Mouse (Mus musculus): ENCODE measurements around the gene Bmx. TPM values are rescaled to one million over a fixed set of nuclear protein-coding genes. Genes with fewer than 3 reads are reported as not detected.

Gene Bmx
- polyA plus RNA-seq, 1 experiment from 2014 or later: 0.24 TPM

DNA sequence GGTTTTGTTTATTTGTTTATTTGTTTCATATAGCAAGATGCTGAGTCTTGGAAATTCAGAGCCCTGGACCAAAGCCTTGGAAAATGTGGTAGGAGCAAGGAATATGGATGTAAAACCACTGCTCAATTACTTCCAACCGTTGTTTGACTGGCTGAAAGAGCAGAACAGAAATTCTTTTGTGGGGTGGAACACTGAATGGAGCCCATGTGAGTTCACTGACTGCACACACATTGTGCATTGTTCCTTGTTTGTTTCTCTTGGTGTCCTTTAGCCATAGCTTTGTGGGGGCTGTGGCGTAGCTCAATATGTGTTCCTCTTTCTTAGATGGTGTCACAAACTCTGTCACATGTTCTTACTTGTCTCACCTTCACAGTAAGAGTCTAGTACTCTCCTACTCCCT, 82.2 kb downstream of the Bmx start:
- Histone ChIP-seq H3K4me1 (replicated peaks) (no peaks in the 10 kb centered on the region), H3K4me3 (replicated peaks) (no peak overlapping the region), H3K27ac (no peak overlapping the region), H3K9ac (replicated peaks) (no peak overlapping the region), H3K9me3 (no peaks in the 10 kb centered on the region), H3K27me3 (peaks cover 18% of the 10 kb centered on the region), H3K36me3 (no peaks in the 10 kb centered on the region), H3K4me2 (no peak overlapping the region)
- 82% methylated on average over 2 of the region's 2 CpGs for WGBS
- no peak for ATAC-seq (ENCODE audit: insufficient number of reproducible peaks, insufficient read depth, low FRiP score, low TSS enrichment, low read depth)

DNA sequence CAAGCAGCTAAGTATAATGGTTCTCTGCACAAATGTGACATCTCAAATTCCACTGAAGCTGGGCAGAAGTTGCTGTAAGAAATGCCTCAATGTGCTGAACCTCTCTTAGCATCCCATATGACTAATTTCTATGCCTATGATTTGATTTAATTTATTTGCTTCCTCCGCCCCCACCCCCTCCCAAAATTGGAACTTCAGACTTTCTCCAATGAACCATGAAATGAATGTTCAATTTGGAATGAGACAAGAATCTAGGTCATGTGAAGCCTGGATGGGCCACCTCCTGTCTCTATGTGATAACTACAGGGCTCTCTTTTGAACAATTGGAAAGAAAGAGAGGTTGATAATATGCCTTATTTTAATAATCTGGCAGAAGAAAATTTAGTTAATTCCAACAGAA, 82.7 kb downstream of the Bmx start:
- Histone ChIP-seq H3K9me3 (no peaks in the 10 kb centered on the region), H3K4me2 (no peak overlapping the region), H3K4me3 (replicated peaks) (no peak overlapping the region), H3K4me1 (replicated peaks) (no peaks in the 10 kb centered on the region), H3K36me3 (no peaks in the 10 kb centered on the region), H3K27me3 (peaks cover 18% of the 10 kb centered on the region), H3K27ac (no peak overlapping the region), H3K9ac (replicated peaks) (no peak overlapping the region)
- 93% methylated on average over 1 of the region's 1 CpGs for WGBS
- no peak for ATAC-seq (ENCODE audit: insufficient number of reproducible peaks, insufficient read depth, low FRiP score, low TSS enrichment, low read depth)

DNA sequence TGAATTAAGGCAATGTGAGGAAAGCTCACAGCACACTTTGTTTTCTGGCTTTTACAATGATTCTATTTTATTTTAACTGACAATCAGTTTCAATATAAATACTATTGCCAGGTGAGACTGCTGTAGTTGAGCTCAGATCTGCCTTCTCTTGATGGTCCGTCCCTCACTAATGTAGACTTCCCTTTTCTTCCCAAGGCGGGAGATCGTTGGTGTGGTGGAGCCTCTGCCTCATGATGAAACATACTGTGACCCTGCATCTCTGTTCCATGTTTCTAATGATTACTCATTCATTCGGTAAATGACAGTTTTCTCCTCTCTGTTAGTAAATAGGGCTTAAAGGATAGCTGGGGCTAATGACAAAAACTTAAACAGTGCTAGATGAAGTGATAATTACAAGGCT, 84.1 kb downstream of the Bmx start:
- H3K4me1 ChIP-seq (replicated peaks): no peaks in the 10 kb centered on the region
- no peak overlapping the region for H3K4me3 ChIP-seq (replicated peaks)
- no peak for ATAC-seq (ENCODE audit: insufficient number of reproducible peaks, insufficient read depth, low FRiP score, low TSS enrichment, low read depth)
- 89% methylated on average over 4 of the region's 4 CpGs for WGBS
- no peaks in the 10 kb centered on the region for H3K9me3 ChIP-seq
- no peak overlapping the region for H3K27ac ChIP-seq
- H3K4me2 ChIP-seq: no peak overlapping the region
- H3K9ac ChIP-seq (replicated peaks): no peak overlapping the region
- no peaks in the 10 kb centered on the region for H3K36me3 ChIP-seq
- H3K27me3 ChIP-seq: peaks cover 18% of the 10 kb centered on the region

DNA sequence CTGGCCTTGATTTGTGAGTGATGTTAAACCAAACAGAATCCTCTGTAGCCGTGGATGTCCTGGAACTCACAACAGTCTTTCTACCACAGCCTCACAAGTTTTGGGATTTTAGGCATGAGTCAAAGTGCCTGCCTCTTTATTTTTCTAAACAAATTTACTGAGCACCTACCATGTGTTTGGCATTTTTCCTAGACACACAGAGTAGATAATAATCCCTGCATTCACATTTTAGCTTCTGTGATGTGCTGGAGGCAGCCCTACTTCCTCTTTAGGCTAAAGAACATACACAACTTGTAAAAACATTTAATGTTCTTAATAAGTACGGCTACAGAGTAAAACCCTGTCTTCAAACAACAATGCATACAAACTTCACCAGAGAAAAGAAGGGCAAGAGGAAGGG, 87.0 kb downstream of the Bmx start:
- no peaks in the 10 kb centered on the region for H3K9me3 ChIP-seq
- no peak for ATAC-seq (ENCODE audit: insufficient number of reproducible peaks, insufficient read depth, low FRiP score, low TSS enrichment, low read depth)
- H3K27ac ChIP-seq: no peak overlapping the region
- H3K4me3 ChIP-seq (replicated peaks): no peak overlapping the region
- WGBS: 75% methylated on average over 2 of the region's 2 CpGs
- H3K36me3 ChIP-seq: no peaks in the 10 kb centered on the region
- no peak overlapping the region for H3K9ac ChIP-seq (replicated peaks)
- H3K27me3 ChIP-seq: peaks cover 27% of the 10 kb centered on the region
- no peaks in the 10 kb centered on the region for H3K4me1 ChIP-seq (replicated peaks)
- no peak overlapping the region for H3K4me2 ChIP-seq

DNA sequence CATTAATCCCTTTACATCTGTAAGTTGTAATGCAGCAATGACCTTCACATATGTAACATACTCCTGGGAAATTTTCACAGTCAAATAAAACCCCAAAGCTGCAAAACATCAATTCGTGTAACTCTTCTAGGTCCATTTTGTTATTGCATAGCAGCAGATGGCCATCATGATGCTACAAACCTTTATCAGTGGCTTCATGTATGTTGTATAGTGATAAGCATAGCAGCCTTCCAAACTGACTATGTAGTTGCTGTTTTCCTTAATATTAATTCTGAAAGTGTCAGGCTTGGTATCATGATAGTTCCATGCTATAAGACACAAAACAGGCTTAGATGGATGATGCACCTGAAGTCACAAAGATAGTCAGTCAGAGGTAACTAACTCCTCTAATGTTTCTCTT, 93.3 kb downstream of the Bmx start:
- H3K9ac ChIP-seq (replicated peaks): no peak overlapping the region
- H3K36me3 ChIP-seq: no peaks in the 10 kb centered on the region
- H3K4me1 ChIP-seq (replicated peaks): no peaks in the 10 kb centered on the region
- H3K4me2 ChIP-seq: no peak overlapping the region
- ATAC-seq (ENCODE audit: insufficient number of reproducible peaks, insufficient read depth, low FRiP score, low TSS enrichment, low read depth): no peak
- WGBS: 65% methylated on average over 1 of the region's 1 CpGs
- H3K27me3 ChIP-seq: peaks cover 15% of the 10 kb centered on the region
- no peak overlapping the region for H3K27ac ChIP-seq
- H3K9me3 ChIP-seq: no peaks in the 10 kb centered on the region
- H3K4me3 ChIP-seq (replicated peaks): no peak overlapping the region

DNA sequence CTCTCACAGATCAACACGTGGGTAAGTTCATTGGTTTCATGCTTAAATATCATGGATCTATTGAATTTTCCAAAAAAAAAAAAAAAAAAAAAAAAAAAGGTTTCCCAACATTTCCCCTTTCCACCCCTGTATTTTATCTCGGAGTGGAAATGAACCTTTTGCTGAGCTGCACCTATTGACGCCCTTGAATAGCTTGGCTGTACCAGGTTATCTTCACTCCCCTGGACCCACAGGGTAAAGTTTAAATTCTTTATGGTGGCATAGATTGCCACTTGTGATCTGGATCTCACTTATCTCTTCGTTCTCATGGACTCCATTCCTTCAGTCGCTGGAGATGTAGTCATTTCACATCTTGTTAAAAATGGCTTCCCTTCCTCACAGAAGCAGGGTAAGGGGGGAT, 103.4 kb downstream of the Bmx start:
- Histone ChIP-seq H3K4me2 (no peak overlapping the region), H3K27me3 (peaks cover 8% of the 10 kb centered on the region; the same call in 1 of the 2 replicates), H3K4me1 (replicated peaks) (no peaks in the 10 kb centered on the region), H3K4me3 (replicated peaks) (no peak overlapping the region), H3K36me3 (no peaks in the 10 kb centered on the region), H3K9ac (replicated peaks) (no peak overlapping the region), H3K9me3 (no peaks in the 10 kb centered on the region), H3K27ac (no peak overlapping the region)
- ATAC-seq (ENCODE audit: insufficient number of reproducible peaks, insufficient read depth, low FRiP score, low TSS enrichment, low read depth): no peak
- 75% methylated on average over 5 of the region's 5 CpGs for WGBS

DNA sequence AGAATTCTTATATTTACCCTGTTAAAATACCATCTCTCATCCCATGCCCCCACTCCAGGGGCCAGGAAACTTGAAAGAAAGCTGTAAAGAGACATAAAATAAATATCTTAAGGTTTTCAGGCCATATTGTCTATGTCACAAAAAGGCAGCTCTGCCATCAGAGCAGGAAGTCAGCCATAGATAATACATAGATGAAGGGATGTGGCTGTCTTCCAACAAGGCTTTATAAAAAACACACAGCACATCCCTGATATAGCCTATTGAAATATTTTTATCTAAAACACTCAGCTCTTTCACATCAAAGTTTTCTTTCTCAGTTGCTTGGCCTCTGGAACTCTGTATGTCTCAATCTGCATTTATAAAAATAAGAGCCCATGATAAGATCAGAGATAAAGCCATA, 104.4 kb downstream of the Bmx start:
- H3K4me1 ChIP-seq (replicated peaks): no peaks in the 10 kb centered on the region
- H3K4me3 ChIP-seq (replicated peaks): no peak overlapping the region
- H3K9me3 ChIP-seq: no peaks in the 10 kb centered on the region
- H3K9ac ChIP-seq (replicated peaks): no peak overlapping the region
- no peak overlapping the region for H3K4me2 ChIP-seq
- no peak for ATAC-seq (ENCODE audit: insufficient number of reproducible peaks, insufficient read depth, low FRiP score, low TSS enrichment, low read depth)
- H3K27ac ChIP-seq: no peak overlapping the region
- no peaks in the 10 kb centered on the region for H3K36me3 ChIP-seq
- peaks cover 8% of the 10 kb centered on the region; the same call in 1 of the 2 replicates for H3K27me3 ChIP-seq

DNA sequence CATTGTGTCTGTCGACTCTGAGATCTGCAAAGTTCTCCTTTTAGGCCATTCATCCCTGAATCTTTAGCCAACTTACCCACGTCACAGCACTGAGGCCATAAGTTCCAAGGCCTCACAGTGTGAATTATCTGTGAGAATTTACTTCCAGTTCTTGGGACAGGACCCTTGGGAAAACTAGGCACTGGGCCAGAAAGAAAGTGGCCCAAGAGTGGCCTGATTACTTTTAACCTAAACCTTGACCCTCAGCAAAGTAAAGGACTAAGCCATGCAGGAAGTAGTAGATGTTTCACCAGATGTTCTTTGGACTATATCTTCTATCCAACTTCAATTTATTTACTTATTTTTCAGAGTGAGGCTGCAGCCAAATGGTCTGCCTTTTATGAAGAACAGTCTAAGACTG, 105.3 kb downstream of the Bmx start:
- H3K36me3 ChIP-seq: no peaks in the 10 kb centered on the region
- no peaks in the 10 kb centered on the region for H3K4me1 ChIP-seq (replicated peaks)
- peaks cover 17% of the 10 kb centered on the region for H3K27me3 ChIP-seq
- H3K9me3 ChIP-seq: no peaks in the 10 kb centered on the region
- H3K4me2 ChIP-seq: no peak overlapping the region
- no peak overlapping the region for H3K27ac ChIP-seq
- ATAC-seq (ENCODE audit: insufficient number of reproducible peaks, insufficient read depth, low FRiP score, low TSS enrichment, low read depth): no peak
- 64% methylated on average over 2 of the region's 2 CpGs for WGBS
- no peak overlapping the region for H3K9ac ChIP-seq (replicated peaks)
- no peak overlapping the region for H3K4me3 ChIP-seq (replicated peaks)

DNA sequence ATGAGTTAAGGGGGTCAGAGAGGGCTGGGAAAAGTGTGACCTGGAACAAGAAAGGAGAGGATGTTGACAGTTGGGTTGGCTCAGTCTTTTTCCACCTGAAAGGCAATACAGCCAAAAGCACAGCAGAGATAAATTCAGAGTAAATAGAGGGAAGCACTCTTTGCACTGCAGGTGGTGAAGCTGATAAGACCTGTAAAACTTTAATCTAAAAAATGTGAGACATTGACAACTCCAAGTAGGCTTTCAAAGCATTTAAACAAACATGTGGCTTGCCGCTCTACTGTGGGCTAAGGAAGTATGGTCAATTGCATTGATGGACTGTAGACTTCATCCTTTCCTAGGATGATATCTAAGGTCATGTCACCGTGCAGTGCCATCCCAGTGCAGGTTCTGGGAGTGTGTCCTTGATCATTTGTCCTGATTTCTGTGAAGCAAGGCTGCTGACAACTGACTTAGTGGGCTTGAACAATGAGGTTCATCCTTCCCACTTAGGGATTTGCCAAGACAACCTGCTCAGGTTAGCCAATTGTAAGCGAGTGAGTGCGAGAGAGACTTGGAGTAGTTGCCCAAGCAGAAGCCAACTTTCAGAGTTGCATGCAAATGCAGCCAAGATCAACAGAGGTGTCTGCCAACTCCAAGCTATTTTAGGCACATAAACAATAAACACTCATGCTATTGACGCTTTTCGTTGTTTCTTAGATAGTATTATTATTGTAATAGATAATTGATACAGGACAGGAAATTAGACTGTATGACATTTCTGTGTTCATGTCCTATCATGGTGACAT, 112.3 kb downstream of the Bmx start:
- 90% methylated on average over 6 of the region's 6 CpGs for WGBS
- Histone ChIP-seq H3K4me3 (replicated peaks) (no peak overlapping the region), H3K9ac (replicated peaks) (no peak overlapping the region), H3K36me3 (no peaks in the 10 kb centered on the region), H3K9me3 (no peaks in the 10 kb centered on the region), H3K4me1 (replicated peaks) (no peaks in the 10 kb centered on the region), H3K27ac (no peak overlapping the region), H3K4me2 (no peak overlapping the region), H3K27me3 (peaks cover 15% of the 10 kb centered on the region)
- no peak for ATAC-seq (ENCODE audit: insufficient number of reproducible peaks, insufficient read depth, low FRiP score, low TSS enrichment, low read depth)

Other genes with a start within 250 kb of the Bmx start
- 0.86 and 1.2 TPM in 2 replicates for gene Car5b, start 230.2 kb downstream of the Bmx start, polyA plus RNA-seq (2016; fragmentation: Nextera tagmentation; extraction: Ambion mirVana)
- 38.1 and 41.0 TPM in 2 replicates for gene Siah1b, start 181.7 kb downstream of the Bmx start, polyA plus RNA-seq (2016; fragmentation: Nextera tagmentation; extraction: Ambion mirVana)
- not detected in 2 replicates for gene Cltrn, start 169.4 kb downstream of the Bmx start, polyA plus RNA-seq (2016; fragmentation: Nextera tagmentation; extraction: Ambion mirVana)
- 0.12 TPM in 1 of 2 replicates, not detected in the other for gene Ace2, start 118.9 kb downstream of the Bmx start, polyA plus RNA-seq (2016; fragmentation: Nextera tagmentation; extraction: Ambion mirVana)
- 7.1 and 8.6 TPM in 2 replicates for gene Pir, start 11.2 kb upstream of the Bmx start, polyA plus RNA-seq (2016; fragmentation: Nextera tagmentation; extraction: Ambion mirVana)
- 4.0 and 4.5 TPM in 2 replicates for gene Vegfd, start 115.2 kb upstream of the Bmx start, polyA plus RNA-seq (2016; fragmentation: Nextera tagmentation; extraction: Ambion mirVana)
- gene Piga, start 161.6 kb upstream of the Bmx start, polyA plus RNA-seq (2016; fragmentation: Nextera tagmentation; extraction: Ambion mirVana): 16.1 and 17.6 TPM in 2 replicates
- gene Asb11, start 178.8 kb upstream of the Bmx start, polyA plus RNA-seq (2016; fragmentation: Nextera tagmentation; extraction: Ambion mirVana): not detected in 2 replicates
- gene Asb9, start 248.1 kb upstream of the Bmx start, polyA plus RNA-seq (2016; fragmentation: Nextera tagmentation; extraction: Ambion mirVana): 1.2 and 1.6 TPM in 2 replicates